Mouse (Mus musculus): ENCODE measurements around the gene Stfa3. TPM values are rescaled to one million over a fixed set of nuclear protein-coding genes. Genes with fewer than 3 reads are reported as not detected.

Gene Stfa3
- 1.4 and 2.3 TPM in 2 replicates for polyA plus RNA-seq (2015; fragmentation: Nextera tagmentation; extraction: Ambion mirVana)

- Histone ChIP-seq H3K9me3 (ENCODE audit: control insufficient read depth, low read length) (no peaks in the 10 kb centered on the region), H3K4me1 (ENCODE audit: control insufficient read depth, insufficient read depth, low read length) (no peaks in the 10 kb centered on the region), H3K27ac (ENCODE audit: low read length) (no peak within 1 kb of the TSS), H3K4me3 (ENCODE audit: low read length) (no peak within 1 kb of the TSS), H3K4me2 (ENCODE audit: low read depth, low read length) (no peak within 1 kb of the TSS), H3K9ac (ENCODE audit: low read depth, low read length) (no peak within 1 kb of the TSS), H3K27me3 (replicated peaks; ENCODE audit: control insufficient read depth, insufficient read depth, low read length) (no peaks in the 10 kb centered on the region), H3K36me3 (ENCODE audit: control insufficient read depth, insufficient read depth, low read length) (no peaks in the 10 kb centered on the region)
- WGBS, result 73% methylated on average over 4 of the region's 4 CpGs
- ATAC-seq, result no peak
Measured at GRCm38 (mm10) chr16:36455342-36455802, at the start of gene Stfa3. TSS of gene Stfa3 (minus strand) at chr16:36455392.

GRCm38 (mm10) chr16:36502286-36502685, 47.1 kb upstream of the Stfa3 start:
- WGBS, result 75% methylated on average over 2 of the region's 2 CpGs
- Histone ChIP-seq H3K36me3 (ENCODE audit: control insufficient read depth, insufficient read depth, low read length) (no peaks in the 10 kb centered on the region), H3K4me3 (ENCODE audit: low read length) (no peak overlapping the region), H3K9me3 (ENCODE audit: control insufficient read depth, low read length) (no peaks in the 10 kb centered on the region), H3K9ac (ENCODE audit: low read depth, low read length) (no peak overlapping the region), H3K27ac (ENCODE audit: low read length) (no peak overlapping the region), H3K4me2 (ENCODE audit: low read depth, low read length) (no peak overlapping the region), H3K27me3 (replicated peaks; ENCODE audit: control insufficient read depth, insufficient read depth, low read length) (no peaks in the 10 kb centered on the region), H3K4me1 (ENCODE audit: control insufficient read depth, insufficient read depth, low read length) (no peaks in the 10 kb centered on the region)
- no peak for ATAC-seq

GRCm38 (mm10) chr16:36492420-36492819, 37.2 kb upstream of the Stfa3 start:
- Histone ChIP-seq H3K9ac (ENCODE audit: low read depth, low read length) (no peak overlapping the region), H3K27ac (ENCODE audit: low read length) (no peak overlapping the region), H3K4me2 (ENCODE audit: low read depth, low read length) (no peak overlapping the region), H3K9me3 (ENCODE audit: control insufficient read depth, low read length) (no peaks in the 10 kb centered on the region), H3K4me3 (ENCODE audit: low read length) (no peak overlapping the region), H3K4me1 (ENCODE audit: control insufficient read depth, insufficient read depth, low read length) (no peaks in the 10 kb centered on the region), H3K27me3 (replicated peaks; ENCODE audit: control insufficient read depth, insufficient read depth, low read length) (no peaks in the 10 kb centered on the region), H3K36me3 (ENCODE audit: control insufficient read depth, insufficient read depth, low read length) (no peaks in the 10 kb centered on the region)
- ATAC-seq, result no peak
- 76% methylated on average over 1 of the region's 1 CpGs for WGBS

- no peaks in the 10 kb centered on the region for H3K9me3 ChIP-seq (ENCODE audit: control insufficient read depth, low read length)
- no peak for ATAC-seq
- H3K27ac ChIP-seq (ENCODE audit: low read length), result no peak overlapping the region
- WGBS, result 73% methylated on average over 9 of the region's 9 CpGs
- H3K4me2 ChIP-seq (ENCODE audit: low read depth, low read length), result no peak overlapping the region
- H3K36me3 ChIP-seq (ENCODE audit: control insufficient read depth, insufficient read depth, low read length), result no peaks in the 10 kb centered on the region
- no peak overlapping the region for H3K4me3 ChIP-seq (ENCODE audit: low read length)
- no peak overlapping the region for H3K9ac ChIP-seq (ENCODE audit: low read depth, low read length)
- H3K4me1 ChIP-seq (ENCODE audit: control insufficient read depth, insufficient read depth, low read length), result no peaks in the 10 kb centered on the region
- H3K27me3 ChIP-seq (replicated peaks; ENCODE audit: control insufficient read depth, insufficient read depth, low read length), result no peaks in the 10 kb centered on the region
Measured at GRCm38 (mm10) chr16:36476866-36477265, 21.7 kb upstream of the Stfa3 start.

- no peak overlapping the region for H3K9ac ChIP-seq (ENCODE audit: low read depth, low read length)
- WGBS, result 87% methylated on average over 3 of the region's 3 CpGs
- H3K4me2 ChIP-seq (ENCODE audit: low read depth, low read length), result no peak overlapping the region
- no peaks in the 10 kb centered on the region for H3K27me3 ChIP-seq (replicated peaks; ENCODE audit: control insufficient read depth, insufficient read depth, low read length)
- no peaks in the 10 kb centered on the region for H3K4me1 ChIP-seq (ENCODE audit: control insufficient read depth, insufficient read depth, low read length)
- H3K36me3 ChIP-seq (ENCODE audit: control insufficient read depth, insufficient read depth, low read length), result no peaks in the 10 kb centered on the region
- H3K4me3 ChIP-seq (ENCODE audit: low read length), result no peak overlapping the region
- no peaks in the 10 kb centered on the region for H3K9me3 ChIP-seq (ENCODE audit: control insufficient read depth, low read length)
- H3K27ac ChIP-seq (ENCODE audit: low read length), result no peak overlapping the region
- no peak for ATAC-seq
Measured at GRCm38 (mm10) chr16:36475530-36475929, 20.3 kb upstream of the Stfa3 start.

- no peak for ATAC-seq
- Histone ChIP-seq H3K4me2 (ENCODE audit: low read depth, low read length) (no peak overlapping the region), H3K4me1 (ENCODE audit: control insufficient read depth, insufficient read depth, low read length) (no peaks in the 10 kb centered on the region), H3K36me3 (ENCODE audit: control insufficient read depth, insufficient read depth, low read length) (no peaks in the 10 kb centered on the region), H3K9me3 (ENCODE audit: control insufficient read depth, low read length) (no peaks in the 10 kb centered on the region), H3K27me3 (replicated peaks; ENCODE audit: control insufficient read depth, insufficient read depth, low read length) (no peaks in the 10 kb centered on the region), H3K27ac (ENCODE audit: low read length) (no peak overlapping the region), H3K9ac (ENCODE audit: low read depth, low read length) (no peak overlapping the region), H3K4me3 (ENCODE audit: low read length) (no peak overlapping the region)
- 74% methylated on average over 2 of the region's 2 CpGs for WGBS
Measured at GRCm38 (mm10) chr16:36474849-36475248, 19.7 kb upstream of the Stfa3 start.

- no peaks in the 10 kb centered on the region for H3K4me1 ChIP-seq (ENCODE audit: control insufficient read depth, insufficient read depth, low read length)
- H3K9me3 ChIP-seq (ENCODE audit: control insufficient read depth, low read length), result no peaks in the 10 kb centered on the region
- H3K4me3 ChIP-seq (ENCODE audit: low read length), result no peak overlapping the region
- no peaks in the 10 kb centered on the region for H3K27me3 ChIP-seq (replicated peaks; ENCODE audit: control insufficient read depth, insufficient read depth, low read length)
- no peak overlapping the region for H3K4me2 ChIP-seq (ENCODE audit: low read depth, low read length)
- H3K36me3 ChIP-seq (ENCODE audit: control insufficient read depth, insufficient read depth, low read length), result no peaks in the 10 kb centered on the region
- ATAC-seq, result no peak
- no peak overlapping the region for H3K9ac ChIP-seq (ENCODE audit: low read depth, low read length)
- WGBS, result 52% methylated on average over 17 of the region's 17 CpGs
- H3K27ac ChIP-seq (ENCODE audit: low read length), result no peak overlapping the region
Measured at GRCm38 (mm10) chr16:36473217-36474216, 18.3 kb upstream of the Stfa3 start.

- no peaks in the 10 kb centered on the region for H3K9me3 ChIP-seq (ENCODE audit: control insufficient read depth, low read length)
- H3K36me3 ChIP-seq (ENCODE audit: control insufficient read depth, insufficient read depth, low read length), result no peaks in the 10 kb centered on the region
- H3K4me1 ChIP-seq (ENCODE audit: control insufficient read depth, insufficient read depth, low read length), result no peaks in the 10 kb centered on the region
- H3K27me3 ChIP-seq (replicated peaks; ENCODE audit: control insufficient read depth, insufficient read depth, low read length), result no peaks in the 10 kb centered on the region
- no peak for ATAC-seq
- H3K27ac ChIP-seq (ENCODE audit: low read length), result no peak overlapping the region
- 61% methylated on average over 13 of the region's 13 CpGs for WGBS
- H3K4me2 ChIP-seq (ENCODE audit: low read depth, low read length), result no peak overlapping the region
- H3K4me3 ChIP-seq (ENCODE audit: low read length), result no peak overlapping the region
- no peak overlapping the region for H3K9ac ChIP-seq (ENCODE audit: low read depth, low read length)
Measured at GRCm38 (mm10) chr16:36471066-36471633, 16.0 kb upstream of the Stfa3 start.

GRCm38 (mm10) chr16:36469955-36470478, 14.8 kb upstream of the Stfa3 start:
- no peaks in the 10 kb centered on the region for H3K4me1 ChIP-seq (ENCODE audit: control insufficient read depth, insufficient read depth, low read length)
- H3K4me3 ChIP-seq (ENCODE audit: low read length), result no peak overlapping the region
- H3K36me3 ChIP-seq (ENCODE audit: control insufficient read depth, insufficient read depth, low read length), result no peaks in the 10 kb centered on the region
- H3K9me3 ChIP-seq (ENCODE audit: control insufficient read depth, low read length), result no peaks in the 10 kb centered on the region
- H3K9ac ChIP-seq (ENCODE audit: low read depth, low read length), result no peak overlapping the region
- no peak overlapping the region for H3K4me2 ChIP-seq (ENCODE audit: low read depth, low read length)
- no peak for ATAC-seq
- 8% methylated on average over 2 of the region's 2 CpGs for WGBS
- H3K27ac ChIP-seq (ENCODE audit: low read length), result no peak overlapping the region
- no peaks in the 10 kb centered on the region for H3K27me3 ChIP-seq (replicated peaks; ENCODE audit: control insufficient read depth, insufficient read depth, low read length)
